Mouse (Mus musculus): ENCODE results near the gene Ripor2. TPM values are rescaled to one million over a fixed set of nuclear protein-coding genes. Genes with fewer than 3 reads are reported as not detected.

Ripor2 gene
- polyA plus RNA-seq, 1 experiment from 2014 or later: 29.1 TPM

- Histone ChIP-seq H3K4me2 (replicated peaks) (no peak overlapping the region), H3K27me3 (peaks cover 18% of the 10 kb centered on the region; the same call in 1 of the 2 replicates), H3K27ac (no peak overlapping the region), H3K9ac (replicated peaks) (no peak overlapping the region), H3K36me3 (peaks cover 34% of the 10 kb centered on the region), H3K4me3 (replicated peaks) (no peak overlapping the region), H3K9me3 (no peaks in the 10 kb centered on the region), H3K4me1 (replicated peaks) (no peaks in the 10 kb centered on the region; the same call in 1 of the 2 replicates)
- 62% methylated on average over 4 of the region's 4 CpGs for WGBS
- no peak for ATAC-seq
Measured at GRCm38 (mm10) chr13:24724395-24724759, 142.4 kb downstream of the Ripor2 start.

DNA sequence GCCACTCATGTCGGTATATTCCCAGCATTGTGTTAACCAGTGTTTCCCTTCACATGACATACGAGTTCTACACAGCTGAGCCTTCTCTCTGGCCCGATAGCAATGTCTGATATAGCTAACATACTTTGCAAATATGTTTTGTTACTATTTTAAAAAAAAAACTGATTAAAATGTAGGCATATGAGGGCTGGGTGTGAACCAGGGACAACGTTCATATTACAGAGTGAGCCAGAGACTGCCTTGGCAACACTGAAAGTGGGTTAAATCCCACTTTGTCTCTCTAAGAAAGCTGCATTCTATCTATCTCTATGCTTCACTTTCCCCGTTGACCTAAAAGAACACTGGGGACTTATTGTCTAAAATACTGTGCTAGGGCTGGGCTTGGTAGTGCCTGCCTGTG, 147.1 kb downstream of the Ripor2 start:
- no peak overlapping the region for H3K9ac ChIP-seq (replicated peaks)
- no peak overlapping the region for H3K27ac ChIP-seq
- ATAC-seq: no peak
- WGBS: 90% methylated on average over 5 of the region's 5 CpGs
- peaks cover 39% of the 10 kb centered on the region for H3K36me3 ChIP-seq
- no peaks in the 10 kb centered on the region; the same call in 1 of the 2 replicates for H3K4me1 ChIP-seq (replicated peaks)
- no peak overlapping the region for H3K4me2 ChIP-seq (replicated peaks)
- H3K9me3 ChIP-seq: no peaks in the 10 kb centered on the region
- H3K27me3 ChIP-seq: peaks cover 10% of the 10 kb centered on the region; the same call in 1 of the 2 replicates
- H3K4me3 ChIP-seq (replicated peaks): no peak overlapping the region

- H3K9ac ChIP-seq (replicated peaks): no peak overlapping the region
- WGBS: 84% methylated on average over 5 of the region's 5 CpGs
Measured at GRCm38 (mm10) chr13:24734502-24734901, 152.5 kb downstream of the Ripor2 start.

GRCm38 (mm10) chr13:24735608-24736131, 153.7 kb downstream of the Ripor2 start:
- no peaks in the 10 kb centered on the region for H3K27me3 ChIP-seq
- 90% methylated on average over 6 of the region's 6 CpGs for WGBS
- ATAC-seq: no peak
- H3K4me3 ChIP-seq (replicated peaks): no peak overlapping the region
- no peak overlapping the region for H3K4me2 ChIP-seq (replicated peaks)
- peaks cover 9% of the 10 kb centered on the region for H3K36me3 ChIP-seq
- no peaks in the 10 kb centered on the region for H3K9me3 ChIP-seq
- H3K9ac ChIP-seq (replicated peaks): no peak overlapping the region
- no peaks in the 10 kb centered on the region for H3K4me1 ChIP-seq (replicated peaks)
- no peak overlapping the region for H3K27ac ChIP-seq

More at GRCm38 (mm10) chr13:24734502-24734901, 152.5 kb downstream of the Ripor2 start:
- ATAC-seq: no peak
- Histone ChIP-seq H3K36me3 (peaks cover 15% of the 10 kb centered on the region), H3K27ac (no peak overlapping the region), H3K27me3 (no peaks in the 10 kb centered on the region), H3K4me3 (replicated peaks) (no peak overlapping the region), H3K4me2 (replicated peaks) (no peak overlapping the region), H3K9me3 (no peaks in the 10 kb centered on the region), H3K4me1 (replicated peaks) (no peaks in the 10 kb centered on the region)

GRCm38 (mm10) chr13:24741028-24741427, 159.0 kb downstream of the Ripor2 start, which contains the start of gene Armh2:
TSS of gene Armh2 (plus strand) at chr13:24741232.
- Histone ChIP-seq H3K27me3 (no peaks in the 10 kb centered on the region), H3K36me3 (no peaks in the 10 kb centered on the region), H3K27ac (no peak within 1 kb of the TSS), H3K9ac (replicated peaks) (no peak within 1 kb of the TSS), H3K4me2 (replicated peaks) (no peak within 1 kb of the TSS), H3K4me3 (replicated peaks) (no peak within 1 kb of the TSS), H3K4me1 (replicated peaks) (no peaks in the 10 kb centered on the region), H3K9me3 (no peaks in the 10 kb centered on the region)
- WGBS: 86% methylated on average over 10 of the region's 10 CpGs
- no peak for ATAC-seq

DNA sequence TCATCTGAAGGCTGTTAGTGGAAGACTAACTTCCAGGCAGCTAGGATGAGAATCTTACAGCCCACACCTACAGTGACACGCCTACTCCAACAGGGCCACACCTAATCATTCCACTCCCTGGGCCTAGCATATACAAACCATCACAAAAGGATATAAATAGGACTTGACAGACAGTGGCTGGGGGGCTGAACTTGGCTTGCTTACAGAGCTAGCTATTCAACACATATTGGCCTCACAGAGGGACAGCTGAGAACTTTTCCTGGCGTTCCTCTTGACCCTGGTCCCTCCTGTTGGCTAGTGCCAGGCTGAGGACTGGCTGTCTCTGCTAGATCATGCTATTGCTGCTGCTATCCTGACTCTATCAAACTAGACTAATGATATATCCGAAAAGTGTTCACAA, 165.8 kb downstream of the Ripor2 start:
- Histone ChIP-seq H3K4me2 (replicated peaks) (no peak overlapping the region), H3K27ac (no peak overlapping the region), H3K9me3 (no peaks in the 10 kb centered on the region), H3K4me3 (replicated peaks) (no peak overlapping the region), H3K27me3 (no peaks in the 10 kb centered on the region), H3K4me1 (replicated peaks) (no peaks in the 10 kb centered on the region), H3K36me3 (peaks cover 11% of the 10 kb centered on the region; the same call in 1 of the 2 replicates), H3K9ac (replicated peaks) (no peak overlapping the region)
- 91% methylated on average over 3 of the region's 3 CpGs for whole genome bisulfite sequencing
- ATAC-seq: no peak

DNA sequence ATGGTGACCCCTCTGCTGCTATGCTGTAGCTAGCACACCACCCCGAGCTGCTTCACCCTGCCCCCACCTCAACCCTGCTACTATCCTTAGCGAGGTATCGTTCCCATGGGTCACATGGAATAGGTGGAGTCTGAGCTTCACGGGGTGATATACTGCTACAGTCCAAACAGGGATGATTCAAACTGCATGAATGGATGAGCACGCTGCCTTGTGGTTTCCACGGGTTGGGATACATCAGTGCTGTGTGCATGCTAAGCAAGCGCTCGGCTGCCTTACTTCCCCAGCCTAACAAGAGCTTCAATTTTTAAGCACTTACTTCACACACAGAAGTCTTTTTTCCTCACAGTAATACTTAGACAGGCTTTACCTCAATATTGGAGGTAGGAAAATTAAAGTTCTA, 168.8 kb downstream of the Ripor2 start:
- no peak for ATAC-seq
- Histone ChIP-seq H3K27ac (no peak overlapping the region), H3K4me2 (replicated peaks) (no peak overlapping the region), H3K9me3 (no peaks in the 10 kb centered on the region), H3K4me3 (replicated peaks) (no peak overlapping the region), H3K9ac (replicated peaks) (no peak overlapping the region), H3K27me3 (no peaks in the 10 kb centered on the region), H3K4me1 (replicated peaks) (no peaks in the 10 kb centered on the region), H3K36me3 (peaks cover 23% of the 10 kb centered on the region)
- WGBS: 90% methylated on average over 8 of the region's 8 CpGs

- Histone ChIP-seq H3K4me3 (replicated peaks) (no peak overlapping the region), H3K4me2 (replicated peaks) (no peak overlapping the region), H3K4me1 (replicated peaks) (no peaks in the 10 kb centered on the region), H3K9ac (replicated peaks) (no peak overlapping the region), H3K27me3 (no peaks in the 10 kb centered on the region), H3K9me3 (no peaks in the 10 kb centered on the region), H3K36me3 (peaks cover 23% of the 10 kb centered on the region), H3K27ac (no peak overlapping the region)
- ATAC-seq: no peak
- WGBS: 91% methylated on average over 8 of the region's 8 CpGs
Measured at GRCm38 (mm10) chr13:24751396-24751795, 169.4 kb downstream of the Ripor2 start.

- Histone ChIP-seq H3K36me3 (peaks cover 18% of the 10 kb centered on the region), H3K4me1 (replicated peaks) (peaks cover 10% of the 10 kb centered on the region), H3K27ac (no peak overlapping the region), H3K9ac (replicated peaks) (no peak overlapping the region), H3K4me2 (replicated peaks) (no peak overlapping the region), H3K27me3 (no peaks in the 10 kb centered on the region), H3K9me3 (no peaks in the 10 kb centered on the region), H3K4me3 (replicated peaks) (no peak overlapping the region)
- ATAC-seq: no peak
- 92% methylated on average over 3 of the region's 3 CpGs for whole genome bisulfite sequencing
Measured at GRCm38 (mm10) chr13:24756756-24757155, 174.8 kb downstream of the Ripor2 start.

DNA sequence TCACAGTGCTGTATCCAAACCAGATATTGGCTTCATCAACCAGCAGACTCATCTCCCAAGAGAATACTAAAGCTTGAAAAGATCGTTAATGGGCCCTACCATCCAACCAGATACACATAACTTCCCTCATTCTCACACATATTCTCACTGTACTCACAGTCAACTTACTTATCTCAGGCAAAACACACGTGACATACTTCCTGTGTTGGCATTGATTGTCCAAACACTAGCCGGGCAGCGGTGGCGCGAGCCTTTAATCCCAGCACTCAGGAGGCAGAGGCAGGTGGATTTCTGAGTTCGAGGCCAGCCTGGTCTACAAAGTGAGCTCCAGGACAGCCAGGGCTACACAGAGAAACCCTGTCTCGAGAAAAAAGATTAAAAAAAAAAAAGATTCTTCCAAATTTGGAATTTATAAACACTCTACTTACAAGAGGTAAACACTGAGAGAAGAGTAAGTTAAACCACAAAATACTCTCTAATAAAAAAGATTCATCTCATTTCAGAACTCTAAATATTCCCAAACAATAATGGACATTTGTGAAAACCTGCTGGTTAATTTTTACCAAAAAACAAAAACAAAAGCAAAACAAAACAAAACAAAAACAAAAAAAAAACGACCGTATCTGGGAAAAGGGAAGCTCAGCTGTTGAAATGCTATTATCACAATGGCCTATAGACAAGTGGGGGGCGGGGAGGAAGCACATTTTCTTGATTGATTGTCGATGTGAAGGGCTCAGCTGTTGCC, 176.0 kb downstream of the Ripor2 start:
- peaks cover 12% of the 10 kb centered on the region for H3K36me3 ChIP-seq
- WGBS: 94% methylated on average over 12 of the region's 12 CpGs
- no peak overlapping the region for H3K4me3 ChIP-seq (replicated peaks)
- H3K27ac ChIP-seq: no peak overlapping the region
- H3K4me2 ChIP-seq (replicated peaks): no peak overlapping the region
- peaks cover 10% of the 10 kb centered on the region for H3K4me1 ChIP-seq (replicated peaks)
- no peak for ATAC-seq
- H3K9ac ChIP-seq (replicated peaks): no peak overlapping the region
- no peaks in the 10 kb centered on the region for H3K9me3 ChIP-seq
- no peaks in the 10 kb centered on the region for H3K27me3 ChIP-seq

- ATAC-seq: no peak
- Histone ChIP-seq H3K9ac (replicated peaks) (no peak overlapping the region), H3K4me1 (replicated peaks) (peaks cover 10% of the 10 kb centered on the region), H3K36me3 (0 out of 2 replicates have a peak, but pooled peaks cover 7% of the 10 kb centered on the region), H3K9me3 (no peaks in the 10 kb centered on the region), H3K4me2 (replicated peaks) (no peak overlapping the region), H3K4me3 (replicated peaks) (no peak overlapping the region), H3K27me3 (no peaks in the 10 kb centered on the region), H3K27ac (no peak overlapping the region)
- 96% methylated on average over 10 of the region's 10 CpGs for WGBS
Measured at GRCm38 (mm10) chr13:24759451-24759850, 177.5 kb downstream of the Ripor2 start.

GRCm38 (mm10) chr13:24760351-24760870, 178.4 kb downstream of the Ripor2 start:
- peak overlapping the region; percentile 73 for H3K4me3 ChIP-seq (replicated peaks)
- H3K9ac ChIP-seq (replicated peaks): no peak overlapping the region; the same call in 1 of the 2 replicates

More at GRCm38 (mm10) chr13:24760351-24760870, 178.4 kb downstream of the Ripor2 start:
- WGBS: 67% methylated on average over 5 of the region's 5 CpGs
- H3K9me3 ChIP-seq: no peaks in the 10 kb centered on the region
- peaks cover 10% of the 10 kb centered on the region for H3K4me1 ChIP-seq (replicated peaks)
- no peaks in the 10 kb centered on the region for H3K36me3 ChIP-seq
- no peaks in the 10 kb centered on the region for H3K27me3 ChIP-seq
- peak overlapping the region; percentile 69 for H3K4me2 ChIP-seq (replicated peaks)
- no peak for ATAC-seq
- H3K27ac ChIP-seq: no peak overlapping the region

Measured in midbrain, embryonic 13.5 days (tissue).